Mouse (Mus musculus) stomach, embryonic 16.5 days (tissue): ENCODE results near the gene Uchl5. TPM values are rescaled to one million over a fixed set of nuclear protein-coding genes. Genes with fewer than 3 reads are reported as not detected.

Experiments used
- ATAC-seq: fragments of 200-750 bp; cut with Nextera tagmentation; 2 replicates; pipeline ENCODE4 v1.8.0; 2017; ENCODE audit warnings: moderate number of reproducible peaks, moderate TSS enrichment; ENCODE audit not compliant: insufficient read depth, low FRiP score
- H3K27ac ChIP-seq: fragments of 300-500 bp; sonication (generic); 2 replicates; pipeline ENCODE4 v1.5.1; 2014; ENCODE audit warnings: low read length
- H3K27me3 ChIP-seq: fragments of 300-500 bp; sonication (generic); 2 replicates; pipeline ENCODE4 v1.6.1; 2014; ENCODE audit warnings: low read length, control low read depth, mixed read lengths; ENCODE audit not compliant: control insufficient read depth, insufficient read depth
- H3K36me3 ChIP-seq: fragments of 300-500 bp; sonication (generic); 2 replicates; pipeline ENCODE4 v1.6.1; 2014; ENCODE audit warnings: low read length; ENCODE audit not compliant: control insufficient read depth, insufficient read depth
- H3K4me1 ChIP-seq: fragments of 300-500 bp; sonication (generic); 2 replicates; pipeline ENCODE4 v1.6.1; 2014; ENCODE audit warnings: low read length, control low read depth, mixed read lengths; ENCODE audit not compliant: control insufficient read depth, insufficient read depth
- H3K4me2 ChIP-seq: fragments of 300-500 bp; sonication (generic); 2 replicates; pipeline ENCODE4 v1.6.1; 2014; ENCODE audit warnings: low read depth, low read length, mixed read lengths
- H3K4me3 ChIP-seq: fragments of 300-500 bp; sonication (generic); replicated peaks from 2 replicates; pipeline ENCODE4 v1.5.1; 2014; ENCODE audit warnings: mild to moderate bottlenecking, low read length
- H3K9ac ChIP-seq: fragments of 300-500 bp; sonication (generic); 2 replicates; pipeline ENCODE4 v1.6.1; 2014; ENCODE audit warnings: low read length
- H3K9me3 ChIP-seq: fragments of 300-500 bp; sonication (generic); replicated peaks from 2 replicates; pipeline ENCODE4 v1.6.1; 2016; ENCODE audit warnings: low read length, control low read depth; ENCODE audit not compliant: control insufficient read depth
- WGBS: fragments of 180-500 bp; shearing (Covaris S2); extraction: QIAGEN DNeasy Blood & Tissue Kit; methylation state at CpG from one replicate; pipeline ENCODE4 v1.1.7; 2014; 5-methylcytosine and 5-hydroxymethylcytosine counted together
- polyA plus RNA-seq: library from polyadenylated mRNA; unstranded; fragments of >200 nt; fragmentation: Nextera tagmentation; extraction: Ambion mirVana; gene quantifications from 2 replicates; pipeline ENCODE4 v1.2.1, GENCODE M21; 2015

Uchl5 gene
- polyA plus RNA-seq, 1 experiment from 2014 or later: 105 TPM

GRCm38 (mm10) chr1:143773909-143774308 is 3.2 kb upstream of the Uchl5 start:
- H3K27me3 ChIP-seq: no peaks in the 10 kb centered on the region
- H3K4me2 ChIP-seq: no peak overlapping the region
- H3K9me3 ChIP-seq: no peaks in the 10 kb centered on the region
- 56% methylated on average over 6 of the region's 6 CpGs for WGBS
- peaks cover 10% of the 10 kb centered on the region for H3K4me1 ChIP-seq
- H3K9ac ChIP-seq: no peak overlapping the region
- ATAC-seq: no peak
- no peaks in the 10 kb centered on the region for H3K36me3 ChIP-seq
- no peak overlapping the region for H3K27ac ChIP-seq
- H3K4me3 ChIP-seq: no peak overlapping the region

- Histone ChIP-seq H3K4me2 (peak overlapping the region; percentile 83), H3K4me1 (peaks cover 5% of the 10 kb centered on the region; the same call in 1 of the 2 replicates), H3K9ac (peak overlapping the region; percentile 94), H3K9me3 (no peaks in the 10 kb centered on the region), H3K27ac (peak overlapping the region; percentile 63), H3K36me3 (no peaks in the 10 kb centered on the region), H3K4me3 (peak overlapping the region; percentile 89), H3K27me3 (no peaks in the 10 kb centered on the region)
- WGBS: under 1% methylated on average over 39 of the region's 39 CpGs
- peak; percentile 20 for ATAC-seq
Observed at GRCm38 (mm10) chr1:143777558-143778218, 616 bp downstream of the Uchl5 start.

- Histone ChIP-seq H3K4me1 (no peaks in the 10 kb centered on the region), H3K9ac (no peak overlapping the region), H3K27me3 (no peaks in the 10 kb centered on the region), H3K36me3 (peaks cover 4% of the 10 kb centered on the region; the same call in 1 of the 2 replicates), H3K4me2 (no peak overlapping the region), H3K4me3 (no peak overlapping the region), H3K9me3 (no peaks in the 10 kb centered on the region), H3K27ac (no peak overlapping the region)
- WGBS: 80% methylated on average over 2 of the region's 2 CpGs
- no peak for ATAC-seq
Observed at GRCm38 (mm10) chr1:143788584-143789227, 11.6 kb downstream of the Uchl5 start.

GRCm38 (mm10) chr1:143803537-143803936 is 26.5 kb downstream of the Uchl5 start:
- Histone ChIP-seq H3K4me3 (no peak overlapping the region), H3K9me3 (no peaks in the 10 kb centered on the region), H3K36me3 (no peaks in the 10 kb centered on the region), H3K4me1 (no peaks in the 10 kb centered on the region), H3K27ac (no peak overlapping the region), H3K9ac (no peak overlapping the region), H3K4me2 (no peak overlapping the region), H3K27me3 (no peaks in the 10 kb centered on the region)
- 30% methylated on average over 4 of the region's 4 CpGs for WGBS
- peak; percentile 21; the same call in 1 of the 2 replicates for ATAC-seq

- ATAC-seq: no peak
- H3K9ac ChIP-seq: no peak overlapping the region
- H3K4me2 ChIP-seq: no peak overlapping the region
- H3K4me3 ChIP-seq: no peak overlapping the region
- no peaks in the 10 kb centered on the region for H3K27me3 ChIP-seq
- no peaks in the 10 kb centered on the region for H3K36me3 ChIP-seq
- no peaks in the 10 kb centered on the region for H3K9me3 ChIP-seq
- no peak overlapping the region for H3K27ac ChIP-seq
- H3K4me1 ChIP-seq: no peaks in the 10 kb centered on the region
- 86% methylated on average over 6 of the region's 6 CpGs for WGBS
Observed at GRCm38 (mm10) chr1:143809062-143809461, 32.0 kb downstream of the Uchl5 start.

- no peak overlapping the region for H3K9ac ChIP-seq
- 38% methylated on average over 7 of the region's 7 CpGs for WGBS
- peak; percentile 76; the same call in 1 of the 2 replicates for ATAC-seq
- no peak overlapping the region for H3K27ac ChIP-seq
- H3K36me3 ChIP-seq: no peaks in the 10 kb centered on the region
- no peak overlapping the region for H3K4me2 ChIP-seq
- H3K27me3 ChIP-seq: no peaks in the 10 kb centered on the region
- no peaks in the 10 kb centered on the region for H3K9me3 ChIP-seq
- H3K4me3 ChIP-seq: no peak overlapping the region
- no peaks in the 10 kb centered on the region for H3K4me1 ChIP-seq
Observed at GRCm38 (mm10) chr1:143813676-143814360, 36.7 kb downstream of the Uchl5 start.

GRCm38 (mm10) chr1:143820096-143820877 is 43.2 kb downstream of the Uchl5 start:
- 62% methylated on average over 2 of the region's 2 CpGs for WGBS
- no peak overlapping the region for H3K4me2 ChIP-seq
- H3K4me3 ChIP-seq: no peak overlapping the region
- H3K27me3 ChIP-seq: no peaks in the 10 kb centered on the region
- H3K9me3 ChIP-seq: no peaks in the 10 kb centered on the region
- peak overlapping the region; percentile 62; the same call in 1 of the 2 replicates for H3K27ac ChIP-seq
- no peaks in the 10 kb centered on the region for H3K36me3 ChIP-seq
- ATAC-seq: peak; percentile 75; the same call in 1 of the 2 replicates
- H3K4me1 ChIP-seq: no peaks in the 10 kb centered on the region
- no peak overlapping the region for H3K9ac ChIP-seq

GRCm38 (mm10) chr1:143822677-143823076 is 45.6 kb downstream of the Uchl5 start:
- H3K27ac ChIP-seq: no peak overlapping the region
- no peak for ATAC-seq
- no peaks in the 10 kb centered on the region for H3K4me1 ChIP-seq
- WGBS: 84% methylated on average over 3 of the region's 3 CpGs
- H3K9ac ChIP-seq: no peak overlapping the region
- H3K4me2 ChIP-seq: no peak overlapping the region
- no peak overlapping the region for H3K4me3 ChIP-seq
- H3K27me3 ChIP-seq: no peaks in the 10 kb centered on the region
- H3K36me3 ChIP-seq: no peaks in the 10 kb centered on the region
- H3K9me3 ChIP-seq: no peaks in the 10 kb centered on the region
